Mouse (Mus musculus) adrenal gland, postnatal 10 days (tissue): ENCODE data around the gene Atp6v1g3. TPM values are rescaled to one million over a fixed set of nuclear protein-coding genes. Genes with fewer than 3 reads are reported as not detected.

ENCODE experiments used
- total RNA-seq, 2 experiments: library from RNA; stranded (reverse); gene quantifications; 2 replicates each; pipeline ENCODE4 v1.2.3; 2021

Atp6v1g3 gene
- total RNA-seq, 2 experiments from 2014 or later = not detected

Other genes starting within 250 kb of the Atp6v1g3 start
- gene Ptprc, start 98.0 kb upstream of the Atp6v1g3 start, total RNA-seq = 10 to 100 TPM; 17.0 to 22.4 TPM